Mouse (Mus musculus) limb, embryonic 15.5 days (tissue): ENCODE data around the gene Agrp. TPM values are rescaled to one million over a fixed set of nuclear protein-coding genes. Genes with fewer than 3 reads are reported as not detected.
"Not testable (repeated sequence)": the region's sequence is repeated elsewhere in the genome, so short reads cannot be mapped to it uniquely, and the experiment has no call there.

ENCODE experiments used
- ATAC-seq: fragments of 200-750 bp; cut with Nextera tagmentation; 2 replicates; pipeline ENCODE4 v1.8.0; 2017; ENCODE audit warnings: low read depth, moderate TSS enrichment; ENCODE audit not compliant: insufficient number of reproducible peaks, low FRiP score, low TSS enrichment
- H3K27ac ChIP-seq: fragments of 300-500 bp; sonication (generic); 2 replicates; pipeline ENCODE4 v1.5.1; 2015; ENCODE audit warnings: moderate library complexity, mild to moderate bottlenecking, inconsistent platforms
- H3K27me3 ChIP-seq: fragments of 300-500 bp; sonication (generic); 2 replicates; pipeline ENCODE4 v1.6.1; 2015; ENCODE audit warnings: inconsistent platforms
- H3K36me3 ChIP-seq: fragments of 300-500 bp; sonication (generic); 2 replicates; pipeline ENCODE4 v1.6.1; 2015; ENCODE audit warnings: inconsistent platforms
- H3K4me1 ChIP-seq: fragments of 300-500 bp; sonication (generic); 2 replicates; pipeline ENCODE4 v1.6.1; 2015; ENCODE audit warnings: inconsistent platforms
- H3K4me2 ChIP-seq: fragments of 300-500 bp; sonication (generic); 2 replicates; pipeline ENCODE4 v1.6.1; 2015; ENCODE audit warnings: mild to moderate bottlenecking, inconsistent platforms
- H3K4me3 ChIP-seq: fragments of 300-500 bp; sonication (generic); 2 replicates; pipeline ENCODE4 v1.5.1; 2015; ENCODE audit warnings: mild to moderate bottlenecking, inconsistent platforms
- H3K9ac ChIP-seq: fragments of 300-500 bp; sonication (generic); 2 replicates; pipeline ENCODE4 v1.6.1; 2015; ENCODE audit warnings: inconsistent platforms
- H3K9me3 ChIP-seq: fragments of 300-500 bp; sonication (generic); 2 replicates; pipeline ENCODE4 v1.6.1; 2016; ENCODE audit warnings: inconsistent platforms
- WGBS: fragments of 180-500 bp; shearing (Covaris S2); methylation state at CpG from one replicate; pipeline ENCODE4 v1.1.7; 2015; 5-methylcytosine and 5-hydroxymethylcytosine counted together
- polyA plus RNA-seq: library from polyadenylated mRNA; unstranded; fragments of >200 nt; fragmentation: Nextera tagmentation; extraction: Ambion mirVana; gene quantifications from 2 replicates; pipeline ENCODE4 v1.2.1, GENCODE M21; 2015

Agrp gene
- polyA plus RNA-seq, 1 experiment from 2014 or later: 2.4 TPM

- Histone ChIP-seq H3K9me3 (no peaks in the 10 kb centered on the region), H3K27me3 (peaks cover 11% of the 10 kb centered on the region; the same call in 1 of the 2 replicates), H3K4me3 (no peak overlapping the region), H3K4me2 (no peak overlapping the region), H3K27ac (no peak overlapping the region), H3K36me3 (no peaks in the 10 kb centered on the region), H3K9ac (no peak overlapping the region), H3K4me1 (peaks cover 40% of the 10 kb centered on the region)
- 74% methylated on average over 2 of the region's 2 CpGs for WGBS
- ATAC-seq: no peak
These were observed 27.8 kb downstream of the Agrp start for GRCm38 (mm10) chr8:105609355-105609754.

GRCm38 (mm10) chr8:105607684-105608083 is 29.5 kb downstream of the Agrp start:
- H3K27ac ChIP-seq: no peak overlapping the region
- H3K4me2 ChIP-seq: no peak overlapping the region
- no peak overlapping the region for H3K4me3 ChIP-seq
- peaks cover 11% of the 10 kb centered on the region; the same call in 1 of the 2 replicates for H3K27me3 ChIP-seq
- WGBS: 33% methylated on average over 4 of the region's 4 CpGs
- no peaks in the 10 kb centered on the region for H3K36me3 ChIP-seq
- peaks cover 27% of the 10 kb centered on the region for H3K4me1 ChIP-seq
- no peak overlapping the region for H3K9ac ChIP-seq
- H3K9me3 ChIP-seq: no peaks in the 10 kb centered on the region
- no peak for ATAC-seq

- no peaks in the 10 kb centered on the region for H3K9me3 ChIP-seq
- H3K4me3 ChIP-seq: peak overlapping the region; percentile 65
- H3K27ac ChIP-seq: peak overlapping the region; percentile 89
- WGBS: 4% methylated on average over 10 of the region's 10 CpGs
- peaks cover 4% of the 10 kb centered on the region; the same call in 1 of the 2 replicates for H3K27me3 ChIP-seq
- peaks cover 27% of the 10 kb centered on the region for H3K4me1 ChIP-seq
- H3K4me2 ChIP-seq: peak overlapping the region; percentile 84
- 0 out of 2 replicates have a peak overlapping the region, but pooled peaks have one; percentile 86 for H3K9ac ChIP-seq
- no peak for ATAC-seq
- H3K36me3 ChIP-seq: no peaks in the 10 kb centered on the region
These were observed 30.1 kb downstream of the Agrp start for GRCm38 (mm10) chr8:105607062-105607461.

- Histone ChIP-seq H3K9me3 (no peaks in the 10 kb centered on the region), H3K4me3 (peak overlapping the region; percentile 65), H3K4me2 (peak overlapping the region; percentile 84), H3K27ac (peak overlapping the region; percentile 89), H3K27me3 (no peaks in the 10 kb centered on the region), H3K4me1 (peaks cover 27% of the 10 kb centered on the region), H3K9ac (peak overlapping the region; percentile 86), H3K36me3 (no peaks in the 10 kb centered on the region)
- 1% methylated on average over 30 of the region's 30 CpGs for WGBS
- peak; percentile 42; the same call in 1 of the 2 replicates for ATAC-seq
These were observed 30.8 kb downstream of the Agrp start for GRCm38 (mm10) chr8:105606189-105607023.

- Histone ChIP-seq H3K27me3 (no peaks in the 10 kb centered on the region), H3K36me3 (no peaks in the 10 kb centered on the region), H3K9me3 (no peaks in the 10 kb centered on the region), H3K4me3 (peak overlapping the region; percentile 65), H3K4me2 (peak overlapping the region; percentile 84), H3K9ac (peak overlapping the region; percentile 86), H3K4me1 (peaks cover 27% of the 10 kb centered on the region), H3K27ac (peak overlapping the region; percentile 89)
- WGBS: under 1% methylated on average over 28 of the region's 39 CpGs
- peak; percentile 31 for ATAC-seq
These were observed 31.6 kb downstream of the Agrp start for GRCm38 (mm10) chr8:105605491-105606188.

GRCm38 (mm10) chr8:105604804-105605381 is 32.3 kb downstream of the Agrp start, which contains the start of gene Ripor1:
Ripor1 (plus strand) TSS chr8:105605255.
- peak; percentile 79 for ATAC-seq
- no peaks in the 10 kb centered on the region for H3K27me3 ChIP-seq
- H3K27ac ChIP-seq: peak within 1 kb of the TSS; percentile 89
- no peaks in the 10 kb centered on the region for H3K36me3 ChIP-seq
- WGBS: 2% methylated on average over 36 of the region's 42 CpGs
- H3K4me3 ChIP-seq: peak within 1 kb of the TSS; percentile 65
- peak within 1 kb of the TSS; percentile 84 for H3K4me2 ChIP-seq
- H3K9me3 ChIP-seq: no peaks in the 10 kb centered on the region
- peak within 1 kb of the TSS; percentile 86 for H3K9ac ChIP-seq
- H3K4me1 ChIP-seq: peaks cover 27% of the 10 kb centered on the region

- not testable (repeated sequence) for H3K27me3 ChIP-seq, H3K36me3 ChIP-seq, H3K4me2 ChIP-seq, H3K9ac ChIP-seq, H3K4me3 ChIP-seq, H3K27ac ChIP-seq, H3K9me3 ChIP-seq, ATAC-seq
- peaks cover 24% of the 10 kb centered on the region for H3K4me1 ChIP-seq
- 74% methylated on average over 3 of the region's 3 CpGs for WGBS
These were observed 34.7 kb downstream of the Agrp start for GRCm38 (mm10) chr8:105602540-105602939.

- Histone ChIP-seq H3K36me3 (no peaks in the 10 kb centered on the region), H3K4me3 (no peak overlapping the region), H3K4me2 (no peak overlapping the region), H3K9me3 (no peaks in the 10 kb centered on the region), H3K4me1 (peaks cover 18% of the 10 kb centered on the region), H3K27ac (no peak overlapping the region), H3K27me3 (no peaks in the 10 kb centered on the region), H3K9ac (no peak overlapping the region)
- ATAC-seq: no peak
- WGBS: 70% methylated on average over 5 of the region's 5 CpGs
These were observed 35.9 kb downstream of the Agrp start for GRCm38 (mm10) chr8:105601301-105601700.

GRCm38 (mm10) chr8:105598777-105599176 is 38.4 kb downstream of the Agrp start:
- no peak overlapping the region for H3K27ac ChIP-seq
- H3K9ac ChIP-seq: no peak overlapping the region
- no peak overlapping the region for H3K4me3 ChIP-seq
- H3K36me3 ChIP-seq: no peaks in the 10 kb centered on the region
- no peaks in the 10 kb centered on the region for H3K9me3 ChIP-seq
- H3K4me2 ChIP-seq: no peak overlapping the region
- peaks cover 25% of the 10 kb centered on the region for H3K4me1 ChIP-seq
- no peaks in the 10 kb centered on the region for H3K27me3 ChIP-seq
- ATAC-seq: no peak
- WGBS: 78% methylated on average over 6 of the region's 6 CpGs

- no peaks in the 10 kb centered on the region for H3K36me3 ChIP-seq
- peak overlapping the region; percentile 27; the same call in 1 of the 2 replicates for H3K4me2 ChIP-seq
- peak overlapping the region; percentile 13; the same call in 1 of the 2 replicates for H3K4me3 ChIP-seq
- peak; percentile 48; the same call in 1 of the 2 replicates for ATAC-seq
- H3K9me3 ChIP-seq: no peaks in the 10 kb centered on the region
- 4% methylated on average over 14 of the region's 14 CpGs for WGBS
- H3K9ac ChIP-seq: no peak overlapping the region
- no peak overlapping the region for H3K27ac ChIP-seq
- no peaks in the 10 kb centered on the region for H3K27me3 ChIP-seq
- H3K4me1 ChIP-seq: peaks cover 27% of the 10 kb centered on the region
These were observed 40.7 kb downstream of the Agrp start for GRCm38 (mm10) chr8:105596362-105597034.
